Mouse (Mus musculus) liver, postnatal 0 days (tissue): Measurements from ENCODE around the gene Themis3.

Experiments used
- CTCF ChIP-seq: sonication (generic); IDR thresholded peaks from 2 replicates; pipeline ENCODE4 v1.5.1; 2016; ENCODE audit warnings: antibody characterized with exemption, low read depth
- EP300 ChIP-seq: IDR thresholded peaks from 2 replicates; pipeline ENCODE4 v1.6.1; 2016; ENCODE audit warnings: antibody characterized with exemption, low read depth, mild to moderate bottlenecking

DNA sequence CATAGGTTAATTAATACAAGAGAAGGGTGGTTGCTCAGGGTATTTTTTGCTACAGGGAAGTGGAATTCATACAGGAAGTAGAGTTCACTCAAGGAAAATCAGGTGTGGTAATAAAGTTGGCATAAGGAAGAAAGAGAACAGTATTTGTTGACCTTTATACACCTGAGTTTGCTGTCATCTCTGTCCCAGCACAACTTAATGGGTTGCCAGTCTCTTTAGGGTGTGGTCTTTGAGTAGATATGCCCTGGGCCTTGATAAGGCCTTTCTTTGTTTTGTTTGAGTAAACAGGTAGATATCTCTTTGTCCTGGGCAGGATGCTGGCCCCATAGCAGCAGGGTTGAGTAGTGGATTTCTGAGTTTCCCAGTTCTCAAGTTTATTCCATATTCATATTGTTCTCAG lies 15.6 kb upstream of the Themis3 start:
- no peak for TF ChIP-seq CTCF
- no peak for TF ChIP-seq EP300
